Mouse (Mus musculus): ENCODE data around the gene Arhgap18. TPM values are rescaled to one million over a fixed set of nuclear protein-coding genes. Genes with fewer than 3 reads are reported as not detected.
A peak's percentile ranks its signal among the peaks of the same experiment; 100 is the strongest.

Gene Arhgap18
- polyA plus RNA-seq, 1 experiment, result 3.9 TPM

DNA sequence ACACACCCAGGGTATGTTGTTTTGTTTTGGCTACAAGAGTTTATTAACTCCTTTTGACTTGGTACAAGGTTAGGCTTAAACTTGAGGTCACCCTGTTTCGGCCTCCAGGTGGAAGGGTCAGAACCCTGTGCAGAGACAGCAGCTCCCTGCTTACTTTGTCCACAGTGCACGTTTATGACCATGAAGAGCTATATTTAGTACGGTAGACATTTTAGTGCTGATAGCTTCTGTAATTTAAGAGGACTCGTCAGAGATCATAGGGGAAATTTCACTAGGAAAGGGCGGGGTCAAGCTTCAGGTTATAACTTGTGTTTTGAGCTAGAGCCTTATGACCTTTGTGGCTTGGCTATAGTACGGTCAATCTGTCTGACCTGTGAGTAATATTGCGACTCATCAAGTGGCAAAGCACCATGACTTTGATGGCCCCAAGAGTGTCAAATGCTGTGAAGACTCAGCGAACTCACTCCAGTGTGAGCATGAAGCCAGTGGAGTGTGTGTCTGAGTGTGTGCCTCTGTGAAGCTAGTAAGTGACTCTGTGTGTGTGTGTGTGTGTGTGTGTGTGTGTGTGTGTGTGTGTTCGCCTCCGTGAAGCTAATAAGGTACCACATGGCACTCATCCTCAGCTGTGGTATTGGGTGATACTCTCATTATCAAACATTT lies 45.7 kb downstream of the Arhgap18 start:
- TF ChIP-seq CTCF (IDR thresholded peaks at IDR 0.05; ENCODE audit: insufficient read depth, low read length), result no peak
- TF ChIP-seq POLR2A (IDR thresholded peaks at IDR 0.05; ENCODE audit: borderline replicate concordance, extremely low read depth, low read depth, low read length), result no peak
- WGBS, result 54% methylated on average over 10 of the region's 10 CpGs
- no peak for DNase-seq

DNA sequence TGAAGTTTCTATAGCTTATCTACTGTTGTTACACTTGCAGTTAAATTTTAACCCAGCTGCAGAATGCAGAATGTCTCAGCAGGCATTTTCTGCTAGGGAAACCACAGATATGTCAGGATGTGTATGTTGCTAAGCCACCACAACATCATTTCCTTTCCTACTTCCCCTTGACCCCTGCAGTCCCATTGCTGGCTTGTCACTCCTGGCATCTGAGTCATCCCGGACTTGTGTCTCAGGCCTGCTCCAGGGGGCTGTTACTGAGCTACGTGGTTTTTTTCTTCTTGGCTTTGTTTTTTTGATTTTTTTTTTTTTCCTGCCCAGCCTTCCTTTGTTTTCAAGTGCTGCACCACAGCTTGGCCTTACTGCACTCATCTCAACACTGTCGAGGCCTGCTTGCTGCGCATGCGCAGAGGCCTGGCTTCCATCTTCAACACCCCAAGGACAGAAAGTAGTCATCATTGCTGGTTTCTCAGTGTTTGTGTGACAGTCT lies 46.4 kb downstream of the Arhgap18 start:
- H3K4me3 ChIP-seq (replicated peaks; ENCODE audit: extremely low read depth, low read depth, low read length), result no peak overlapping the region
- peak; percentile 20 for DNase-seq
- 28% methylated on average over 5 of the region's 5 CpGs for WGBS
- no peak for TF ChIP-seq CTCF (IDR thresholded peaks at IDR 0.05; ENCODE audit: insufficient read depth, low read length)
- TF ChIP-seq POLR2A (IDR thresholded peaks at IDR 0.05; ENCODE audit: borderline replicate concordance, extremely low read depth, low read depth, low read length), result no peak; the same call in 1 of the 2 replicates
- H3K4me1 ChIP-seq (ENCODE audit: control insufficient read depth, insufficient read depth, low read length), result peaks cover 5% of the 10 kb centered on the region

More for the DNA sequence above, 45.7 kb downstream of the Arhgap18 start:
- H3K4me3 ChIP-seq (replicated peaks; ENCODE audit: extremely low read depth, low read depth, low read length), result no peak overlapping the region
- H3K4me1 ChIP-seq (ENCODE audit: control insufficient read depth, insufficient read depth, low read length), result peaks cover 5% of the 10 kb centered on the region

DNA sequence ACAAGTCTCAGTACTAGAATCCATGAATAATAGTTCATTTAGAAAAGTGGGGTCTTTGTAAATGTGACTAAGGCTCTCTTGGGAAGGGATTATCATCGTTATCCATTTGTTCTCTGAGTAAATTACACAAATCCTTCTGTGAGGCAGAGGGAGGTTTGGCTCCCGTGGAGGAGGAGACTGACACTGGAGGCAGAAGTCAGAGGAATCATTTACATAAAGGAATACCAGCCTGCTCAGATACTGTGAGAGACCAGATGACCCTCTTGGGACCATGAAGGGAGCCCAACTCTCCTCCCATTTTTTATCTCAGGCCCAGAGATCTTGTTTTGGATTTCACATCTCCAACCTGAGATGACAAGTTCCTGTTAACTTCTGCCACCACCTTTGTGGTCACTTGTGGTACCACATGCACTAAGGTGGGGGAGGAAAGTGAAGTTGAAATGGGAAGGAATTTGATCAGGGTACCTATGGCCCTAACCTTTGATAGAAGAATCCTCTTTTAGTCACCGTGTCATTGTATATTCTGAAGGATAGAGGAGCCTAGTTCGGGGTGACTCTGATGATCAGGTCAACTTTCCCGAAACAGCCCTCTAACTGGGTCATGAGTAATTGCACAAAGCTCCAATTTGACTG lies 51.2 kb downstream of the Arhgap18 start:
- Histone ChIP-seq H3K4me1 (ENCODE audit: control insufficient read depth, insufficient read depth, low read length) (peaks cover 3% of the 10 kb centered on the region), H3K4me3 (replicated peaks; ENCODE audit: extremely low read depth, low read depth, low read length) (no peak overlapping the region)
- 69% methylated on average over 5 of the region's 5 CpGs for WGBS
- DNase-seq, result no peak
- TF ChIP-seq CTCF (IDR thresholded peaks at IDR 0.05; ENCODE audit: insufficient read depth, low read length), result no peak
- no peak for TF ChIP-seq POLR2A (IDR thresholded peaks at IDR 0.05; ENCODE audit: borderline replicate concordance, extremely low read depth, low read depth, low read length)

DNA sequence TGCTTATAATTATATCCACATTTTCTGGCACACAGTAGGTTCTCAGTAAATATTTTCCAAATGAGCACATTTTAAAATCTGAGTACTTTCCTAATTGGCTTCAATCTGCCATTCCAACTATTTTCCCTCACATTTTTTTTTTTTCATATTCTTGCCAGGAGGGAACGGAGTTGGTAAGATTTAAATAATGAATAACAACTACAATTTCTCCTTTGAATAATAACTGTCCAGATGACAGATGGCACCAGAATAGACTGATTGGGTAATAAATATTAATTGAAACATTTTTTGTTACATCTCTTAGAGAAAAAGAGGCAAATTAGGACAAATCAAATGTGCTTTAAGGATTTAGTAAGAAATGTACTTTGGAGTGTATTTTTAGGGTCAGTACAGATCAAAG lies 51.8 kb downstream of the Arhgap18 start:
- Histone ChIP-seq H3K4me1 (ENCODE audit: control insufficient read depth, insufficient read depth, low read length) (no peaks in the 10 kb centered on the region), H3K4me3 (replicated peaks; ENCODE audit: extremely low read depth, low read depth, low read length) (no peak overlapping the region)
- TF ChIP-seq CTCF (IDR thresholded peaks at IDR 0.05; ENCODE audit: insufficient read depth, low read length) (no peak), POLR2A (IDR thresholded peaks at IDR 0.05; ENCODE audit: borderline replicate concordance, extremely low read depth, low read depth, low read length) (no peak)
- DNase-seq, result no peak
- 68% methylated on average over 1 of the region's 1 CpGs for WGBS

DNA sequence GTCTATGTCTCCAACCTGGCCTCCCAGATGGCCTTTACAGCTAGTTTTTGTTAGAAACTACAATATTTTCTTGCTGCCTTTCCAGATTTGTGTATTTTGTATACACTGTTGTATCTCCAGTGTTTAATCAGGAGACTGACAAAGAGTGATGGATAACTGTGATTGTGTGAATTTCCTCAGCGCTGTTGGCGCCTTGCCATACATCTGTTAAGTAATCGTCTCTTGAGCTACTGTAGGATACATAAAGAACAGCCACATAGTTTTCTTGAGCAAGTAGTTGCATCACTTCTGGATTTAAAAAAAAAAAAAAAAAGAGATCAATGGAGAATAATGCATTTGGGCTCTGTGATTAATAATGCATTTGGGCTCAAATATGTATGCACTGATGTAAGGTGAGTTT lies 52.9 kb downstream of the Arhgap18 start:
- H3K4me1 ChIP-seq (ENCODE audit: control insufficient read depth, insufficient read depth, low read length), result peaks cover 4% of the 10 kb centered on the region; the same call in 1 of the 2 replicates
- WGBS, result 29% methylated on average over 3 of the region's 3 CpGs
- DNase-seq, result no peak
- TF ChIP-seq CTCF (IDR thresholded peaks at IDR 0.05; ENCODE audit: insufficient read depth, low read length), result no peak
- H3K4me3 ChIP-seq (replicated peaks; ENCODE audit: extremely low read depth, low read depth, low read length), result no peak overlapping the region

DNA sequence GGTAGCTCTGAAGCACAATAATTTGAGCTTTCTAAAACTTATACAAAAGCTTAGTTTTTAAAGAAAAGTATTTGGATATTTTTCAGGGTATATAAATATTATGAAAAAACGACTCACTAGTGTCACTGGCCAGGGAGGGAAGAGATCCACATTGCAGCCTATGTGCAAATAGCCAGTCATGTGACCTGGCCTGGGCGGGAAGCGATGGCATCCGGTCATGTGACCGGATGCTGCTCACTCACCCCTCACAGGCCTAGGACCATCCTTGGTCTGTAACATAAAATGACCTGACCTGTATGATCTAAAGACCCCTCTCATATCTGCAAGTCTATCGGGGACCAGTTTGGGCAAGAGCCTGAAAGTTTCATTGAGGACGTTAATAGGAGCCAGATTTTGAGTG lies 56.8 kb downstream of the Arhgap18 start:
- WGBS, result 75% methylated on average over 7 of the region's 7 CpGs

DNA sequence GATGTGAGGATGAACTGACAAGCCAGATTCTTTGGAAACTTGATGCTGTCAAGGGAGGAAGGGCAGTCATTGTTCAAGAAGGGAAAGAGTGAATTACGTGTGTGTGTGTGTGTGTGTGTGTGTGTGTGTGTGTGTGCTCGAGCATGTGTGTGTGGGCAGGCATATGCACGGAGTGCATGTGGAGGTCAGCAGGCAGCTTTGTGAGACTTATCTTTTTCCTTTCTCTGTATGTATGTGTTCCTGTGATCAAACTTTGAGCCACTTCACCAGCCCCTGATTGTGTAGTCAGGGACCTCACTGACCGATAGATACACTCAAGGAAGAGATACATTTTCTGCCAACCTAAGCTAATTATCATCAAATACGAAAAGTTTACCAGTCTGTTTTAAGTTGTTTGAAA lies 57.6 kb downstream of the Arhgap18 start:
- H3K4me1 ChIP-seq (ENCODE audit: control insufficient read depth, insufficient read depth, low read length), result peaks cover 4% of the 10 kb centered on the region
- no peak for TF ChIP-seq POLR2A (IDR thresholded peaks at IDR 0.05; ENCODE audit: borderline replicate concordance, extremely low read depth, low read depth, low read length)
- TF ChIP-seq CTCF (IDR thresholded peaks at IDR 0.05; ENCODE audit: insufficient read depth, low read length), result no peak
- no peak overlapping the region for H3K4me3 ChIP-seq (replicated peaks; ENCODE audit: extremely low read depth, low read depth, low read length)
- DNase-seq, result no peak
- WGBS, result 50% methylated on average over 5 of the region's 5 CpGs

More for the DNA sequence above, 56.8 kb downstream of the Arhgap18 start:
- H3K4me3 ChIP-seq (replicated peaks; ENCODE audit: extremely low read depth, low read depth, low read length), result no peak overlapping the region
- H3K4me1 ChIP-seq (ENCODE audit: control insufficient read depth, insufficient read depth, low read length), result peaks cover 4% of the 10 kb centered on the region
- TF ChIP-seq POLR2A (IDR thresholded peaks at IDR 0.05; ENCODE audit: borderline replicate concordance, extremely low read depth, low read depth, low read length), result no peak
- TF ChIP-seq CTCF (IDR thresholded peaks at IDR 0.05; ENCODE audit: insufficient read depth, low read length), result no peak
- no peak for DNase-seq

DNA sequence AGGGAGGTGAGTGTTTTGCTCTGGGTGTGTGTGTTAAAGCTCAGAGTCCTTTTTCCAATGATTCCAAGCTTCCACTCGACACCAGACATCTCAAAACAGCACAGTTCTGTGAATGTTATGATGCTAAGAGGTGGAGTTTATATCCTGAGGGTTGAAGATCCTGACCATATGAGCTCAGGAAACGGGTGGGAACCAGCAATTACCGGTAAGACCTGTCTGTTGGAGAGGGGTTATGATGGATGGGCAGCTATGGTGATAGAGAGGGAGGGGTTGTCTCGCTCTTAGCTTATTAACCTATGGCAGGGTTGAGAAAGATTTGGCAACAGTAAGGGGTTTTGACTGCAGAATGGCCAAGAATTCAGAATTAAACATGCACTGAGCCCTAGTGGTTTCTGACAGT lies 58.1 kb downstream of the Arhgap18 start:
- no peak for DNase-seq
- WGBS, result 38% methylated on average over 4 of the region's 4 CpGs
- H3K4me1 ChIP-seq (ENCODE audit: control insufficient read depth, insufficient read depth, low read length), result peaks cover 4% of the 10 kb centered on the region
- H3K4me3 ChIP-seq (replicated peaks; ENCODE audit: extremely low read depth, low read depth, low read length), result no peak overlapping the region
- TF ChIP-seq CTCF (IDR thresholded peaks at IDR 0.05; ENCODE audit: insufficient read depth, low read length) (no peak), POLR2A (IDR thresholded peaks at IDR 0.05; ENCODE audit: borderline replicate concordance, extremely low read depth, low read depth, low read length) (no peak)

DNA sequence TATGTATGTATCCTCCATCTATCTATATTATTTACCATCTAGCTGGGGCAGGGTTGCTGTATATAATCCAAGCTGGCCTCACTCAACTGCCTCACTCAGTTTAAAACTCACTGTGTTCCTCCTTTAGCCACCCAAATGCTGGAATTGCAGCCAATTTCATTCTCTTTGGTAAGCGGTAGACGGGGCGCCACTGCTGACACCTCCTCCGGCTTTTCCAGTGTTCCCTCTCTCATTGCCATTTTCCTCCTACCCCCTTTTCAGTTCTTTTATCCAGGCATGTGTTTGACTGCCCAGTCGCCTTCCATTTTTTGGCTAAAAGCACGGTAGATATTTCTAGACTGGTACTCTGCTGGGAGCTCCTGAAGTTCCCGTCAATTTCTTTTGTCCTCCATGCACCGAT lies 62.4 kb downstream of the Arhgap18 start:
- TF ChIP-seq POLR2A (IDR thresholded peaks at IDR 0.05; ENCODE audit: borderline replicate concordance, extremely low read depth, low read depth, low read length) (no peak), CTCF (IDR thresholded peaks at IDR 0.05; ENCODE audit: insufficient read depth, low read length) (no peak)
- 96% methylated on average over 8 of the region's 8 CpGs for WGBS
- peaks cover 2% of the 10 kb centered on the region for H3K4me1 ChIP-seq (ENCODE audit: control insufficient read depth, insufficient read depth, low read length)

DNA sequence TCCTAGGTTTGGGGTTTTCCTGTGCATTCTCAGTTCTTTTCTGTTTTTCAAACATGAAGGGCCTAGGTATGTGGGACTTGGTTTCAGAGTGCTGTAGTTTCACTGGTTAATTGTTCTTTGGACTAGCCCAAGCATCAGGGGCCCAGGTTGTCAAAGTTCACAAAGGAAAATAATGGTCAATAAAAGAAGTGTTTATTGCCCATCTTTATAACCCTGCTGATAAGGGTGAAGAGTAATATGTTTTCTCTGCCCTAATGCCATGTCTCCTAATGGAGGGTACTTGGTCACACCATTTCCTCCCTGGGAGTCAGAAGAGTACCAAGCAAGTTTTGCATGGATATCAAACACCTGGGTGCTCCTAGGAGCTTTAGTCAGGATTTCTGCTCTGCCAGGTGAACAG lies 67.1 kb downstream of the Arhgap18 start:
- H3K4me3 ChIP-seq (replicated peaks; ENCODE audit: extremely low read depth, low read depth, low read length), result no peak overlapping the region
- no peaks in the 10 kb centered on the region for H3K4me1 ChIP-seq (ENCODE audit: control insufficient read depth, insufficient read depth, low read length)
- no peak for DNase-seq
- no peak for TF ChIP-seq POLR2A (IDR thresholded peaks at IDR 0.05; ENCODE audit: borderline replicate concordance, extremely low read depth, low read depth, low read length)

More for the DNA sequence above, 62.4 kb downstream of the Arhgap18 start:
- H3K4me3 ChIP-seq (replicated peaks; ENCODE audit: extremely low read depth, low read depth, low read length), result no peak overlapping the region
- no peak for DNase-seq
